Mouse (Mus musculus) MEL-GATA-1-ER (cell line): ENCODE data around the gene Gipr.

Experiments
- DNase-seq: peaks from one replicate; pipeline ENCODE4 v3.0.0-alpha.2; 2012; ENCODE audit warnings: low read depth; ENCODE audit errors: extremely low read depth

Gipr gene

GRCm38 (mm10) chr7:19165656-19166423 is at the start of gene Gipr:
Gene Gipr (minus strand): TSS chr7:19166127.
- no peak for DNase-seq

- no peak for DNase-seq
Measured at GRCm38 (mm10) chr7:19214940-19215339, 49.0 kb upstream of the Gipr start.

GRCm38 (mm10) chr7:19214369-19214768 is 48.4 kb upstream of the Gipr start:
- no peak for DNase-seq

GRCm38 (mm10) chr7:19213385-19213784 is 47.5 kb upstream of the Gipr start:
- DNase-seq = no peak

- DNase-seq = no peak
Measured at GRCm38 (mm10) chr7:19211996-19212755, 46.2 kb upstream of the Gipr start, which contains the start of gene Gpr4. Gene Gpr4 (plus strand): TSS chr7:19212538.

- no peak for DNase-seq
Measured at GRCm38 (mm10) chr7:19211041-19211675, 45.2 kb upstream of the Gipr start.

GRCm38 (mm10) chr7:19210010-19210409 is 44.1 kb upstream of the Gipr start:
- DNase-seq = no peak

GRCm38 (mm10) chr7:19209494-19209893 is 43.6 kb upstream of the Gipr start:
- no peak for DNase-seq

- no peak for DNase-seq
Measured at GRCm38 (mm10) chr7:19208944-19209472, 43.1 kb upstream of the Gipr start.

GRCm38 (mm10) chr7:19208201-19208910 is 42.4 kb upstream of the Gipr start:
- DNase-seq = no peak

GRCm38 (mm10) chr7:19202065-19202850 is 36.3 kb upstream of the Gipr start:
- no peak for DNase-seq

GRCm38 (mm10) chr7:19201660-19202059 is 35.7 kb upstream of the Gipr start:
- no peak for DNase-seq

GRCm38 (mm10) chr7:19197985-19198384 is 32.1 kb upstream of the Gipr start:
- no peak for DNase-seq

GRCm38 (mm10) chr7:19196676-19197075 is 30.7 kb upstream of the Gipr start:
- DNase-seq = no peak

GRCm38 (mm10) chr7:19194676-19195075 is 28.7 kb upstream of the Gipr start:
- DNase-seq = no peak

- no peak for DNase-seq
Measured at GRCm38 (mm10) chr7:19184758-19185157, 18.8 kb upstream of the Gipr start.

- DNase-seq = no peak
Measured at GRCm38 (mm10) chr7:19184250-19184649, 18.3 kb upstream of the Gipr start.

GRCm38 (mm10) chr7:19180862-19181429 is 15.0 kb upstream of the Gipr start:
- peak; percentile 75 for DNase-seq

GRCm38 (mm10) chr7:19179936-19180335 is 14.0 kb upstream of the Gipr start:
- no peak for DNase-seq

- DNase-seq = no peak
Measured at GRCm38 (mm10) chr7:19179173-19179572, 13.2 kb upstream of the Gipr start.
